Mouse (Mus musculus) stomach, postnatal 0 days (tissue): ENCODE measurements around the gene Lrrc28.

ENCODE experiments used
- CTCF ChIP-seq: IDR thresholded peaks from 2 replicates; pipeline ENCODE4 v1.5.1; 2016; ENCODE audit warnings: antibody characterized with exemption, low read depth, mild to moderate bottlenecking, moderate library complexity
- EP300 ChIP-seq: optimal IDR thresholded peaks from 2 replicates; pipeline ENCODE3; 2016; ENCODE audit warnings: antibody characterized with exemption

DNA sequence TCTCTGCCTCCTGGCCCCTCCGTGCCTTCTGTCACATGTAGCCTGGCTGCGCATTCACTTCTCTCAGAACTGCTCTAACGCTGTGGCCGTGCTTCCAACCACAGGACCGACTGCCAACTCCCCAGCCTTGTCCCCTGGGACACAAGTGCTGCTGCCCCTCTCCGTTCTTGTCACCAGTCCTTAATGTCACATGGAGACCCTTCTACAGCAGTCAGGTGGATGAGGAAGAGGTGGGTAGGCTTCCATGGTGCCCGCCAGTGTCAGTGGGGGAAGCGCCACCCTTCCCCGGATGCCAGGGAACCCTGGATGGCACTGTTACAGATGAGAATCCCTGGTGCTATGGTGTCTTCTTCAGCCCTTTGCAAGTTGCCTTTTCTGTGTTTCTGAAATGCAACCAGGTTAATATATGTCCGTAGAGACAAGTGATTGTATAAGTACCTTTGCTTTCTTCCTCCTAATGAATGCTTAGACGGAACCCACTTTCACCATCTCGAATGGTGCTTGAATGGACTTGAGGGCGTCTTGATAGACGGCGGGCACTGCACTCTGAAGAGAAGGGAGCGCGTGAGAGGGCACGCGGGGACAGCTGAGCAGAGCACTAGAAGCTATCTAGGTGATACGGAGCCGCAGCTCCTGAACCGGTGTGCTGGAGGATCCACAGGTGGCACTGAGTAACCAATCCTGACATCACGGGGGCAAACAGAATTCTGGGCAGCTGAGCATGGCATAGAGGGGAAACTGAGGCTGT lies 47.9 kb upstream of the Lrrc28 start:
- TF ChIP-seq CTCF (no peak), EP300 (no peak)
